Mouse (Mus musculus) mesoderm, embryonic 11.5 days (tissue): ENCODE data around the gene Zfp282.

Source experiments
- DNase-seq: peaks from one replicate; pipeline ENCODE4 v3.0.0-alpha.2; 2012; ENCODE audit warnings: low read depth, low spot score

The Zfp282 gene

DNA sequence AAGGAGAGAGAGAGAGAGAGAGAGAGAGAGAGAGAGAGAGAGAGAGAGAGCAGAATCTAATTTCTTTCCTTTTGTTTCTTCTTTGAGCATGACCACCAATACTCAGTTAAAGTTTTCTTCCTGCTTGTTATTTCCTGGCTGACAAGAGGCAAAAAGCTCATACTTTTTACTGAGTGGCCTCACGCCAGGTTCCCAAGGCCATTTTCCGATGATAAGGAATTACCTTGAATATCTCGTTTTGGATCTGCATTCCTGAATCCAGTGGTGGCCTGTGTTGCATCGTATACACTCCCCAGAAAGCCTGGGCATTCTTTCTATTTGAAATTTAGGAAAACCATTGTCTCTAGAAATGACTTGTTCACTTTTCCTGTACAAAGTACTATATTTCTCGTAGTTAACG, 22.4 kb downstream of the Zfp282 start:
- no peak for DNase-seq

DNA sequence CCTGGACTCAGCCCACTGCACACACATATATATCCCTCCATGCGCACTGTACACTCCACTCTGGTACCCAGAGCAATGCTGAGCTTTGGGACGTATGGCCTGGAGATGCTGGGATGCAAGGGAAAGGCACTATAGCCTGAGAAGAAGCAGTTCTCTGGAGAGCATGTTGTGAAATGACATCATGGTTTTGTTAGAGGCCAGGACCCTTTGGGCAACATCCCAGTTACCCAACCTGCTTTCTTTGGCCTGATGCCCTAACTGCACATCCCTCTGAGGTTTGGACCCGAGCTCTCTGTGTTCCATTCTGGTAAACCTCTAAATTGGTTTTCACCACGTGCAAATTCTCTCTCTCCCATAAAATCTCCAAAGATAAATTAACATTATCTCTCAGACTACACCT, 26.6 kb downstream of the Zfp282 start:
- no peak for DNase-seq

DNA sequence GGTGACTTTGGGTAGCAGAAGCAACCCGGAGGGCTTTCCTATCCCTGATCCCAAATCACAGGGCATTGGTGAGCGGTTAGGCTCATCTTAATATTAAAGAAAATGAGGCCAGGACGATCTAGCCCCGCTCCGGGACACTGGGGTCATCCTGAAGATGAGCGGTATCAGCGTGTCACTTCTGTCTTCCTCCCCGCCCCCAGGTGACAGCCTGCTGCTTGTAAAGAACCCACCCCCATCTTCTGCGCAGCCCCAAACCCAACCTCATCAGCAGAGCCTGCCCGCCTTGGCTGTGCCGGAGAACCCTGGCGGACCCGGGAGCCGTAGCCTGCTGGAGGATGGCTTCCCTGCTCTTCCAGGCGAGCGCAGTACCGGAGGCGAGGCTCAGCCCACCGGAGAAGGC, 27.4 kb downstream of the Zfp282 start:
- DNase-seq, result no peak

DNA sequence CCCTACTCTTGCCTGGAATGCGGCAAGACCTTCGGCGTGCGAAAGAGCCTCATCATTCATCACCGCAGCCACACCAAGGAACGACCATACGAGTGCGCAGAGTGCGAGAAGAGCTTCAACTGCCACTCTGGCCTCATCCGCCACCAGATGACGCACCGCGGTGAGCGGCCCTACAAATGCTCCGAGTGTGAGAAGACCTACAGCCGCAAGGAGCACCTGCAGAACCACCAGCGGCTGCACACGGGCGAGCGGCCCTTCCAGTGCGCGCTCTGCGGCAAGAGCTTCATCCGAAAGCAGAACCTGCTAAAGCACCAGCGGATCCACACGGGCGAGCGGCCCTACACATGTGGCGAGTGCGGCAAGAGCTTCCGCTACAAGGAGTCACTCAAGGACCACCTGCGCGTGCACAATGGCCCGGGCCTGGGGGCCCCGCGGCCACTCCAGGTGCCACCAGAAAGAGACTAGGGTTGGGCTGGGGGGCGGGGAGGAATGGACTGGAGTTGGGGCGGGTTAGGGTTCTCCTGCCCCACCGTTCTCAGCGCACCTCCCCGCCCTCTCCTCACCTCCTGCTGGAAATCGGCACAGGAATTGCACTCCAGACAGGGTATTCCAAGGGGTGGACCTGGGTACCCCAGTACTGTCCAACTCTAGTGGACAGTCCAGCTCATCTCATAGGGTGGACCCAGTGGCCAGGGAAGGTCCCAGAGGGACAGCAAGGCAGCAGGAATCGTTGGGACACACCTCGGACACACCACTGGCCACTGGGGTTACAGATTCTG, 28.1 kb downstream of the Zfp282 start:
- peak; percentile 7 for DNase-seq

DNA sequence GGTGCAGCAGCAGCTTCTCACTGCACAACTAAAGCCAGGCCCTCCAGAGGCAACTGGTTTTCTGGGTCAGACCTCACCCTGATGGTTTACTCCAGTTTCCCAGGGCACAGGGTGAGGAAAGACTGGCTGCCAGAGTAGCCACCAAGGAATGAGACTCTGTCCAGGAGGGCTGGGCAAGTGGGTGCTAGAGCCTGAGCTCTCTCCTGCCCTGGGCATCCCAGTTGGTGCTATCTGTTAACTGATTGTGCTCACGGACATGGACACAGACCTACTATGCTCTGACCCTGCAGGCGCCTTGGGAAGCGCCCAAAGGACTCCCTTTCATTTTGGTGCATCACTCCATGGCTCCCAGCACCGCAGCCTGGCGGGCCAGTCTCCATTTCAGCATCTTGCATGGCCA, 29.3 kb downstream of the Zfp282 start:
- DNase-seq, result no peak

GRCm38 (mm10) chr6:47909007-47909406, 32.0 kb downstream of the Zfp282 start:
- no peak for DNase-seq

- no peak for DNase-seq
These were observed 34.6 kb downstream of the Zfp282 start for GRCm38 (mm10) chr6:47911650-47912049.

DNA sequence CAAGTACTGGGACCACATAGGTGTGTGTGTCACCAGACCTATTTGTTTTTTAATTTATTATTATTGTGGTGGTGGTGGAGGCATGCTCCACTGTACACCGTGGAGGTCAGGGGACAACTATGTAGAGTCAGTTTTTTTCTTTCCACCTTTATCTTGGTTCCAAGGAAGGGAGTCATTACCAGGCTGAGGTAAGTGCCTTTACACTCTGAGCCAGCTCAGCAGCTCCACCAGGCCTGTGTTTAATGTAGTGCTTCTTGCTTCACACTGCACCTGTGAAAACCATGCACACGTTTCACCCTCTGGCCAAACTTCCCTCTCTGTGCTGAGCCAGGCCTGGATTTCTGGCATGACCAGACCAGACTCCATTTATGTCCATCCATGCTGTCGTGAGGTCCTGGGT, 36.0 kb downstream of the Zfp282 start:
- no peak for DNase-seq

GRCm38 (mm10) chr6:47917051-47917450, 40.0 kb downstream of the Zfp282 start:
- no peak for DNase-seq

- DNase-seq, result no peak
These were observed 41.8 kb downstream of the Zfp282 start for GRCm38 (mm10) chr6:47918768-47919274.

DNA sequence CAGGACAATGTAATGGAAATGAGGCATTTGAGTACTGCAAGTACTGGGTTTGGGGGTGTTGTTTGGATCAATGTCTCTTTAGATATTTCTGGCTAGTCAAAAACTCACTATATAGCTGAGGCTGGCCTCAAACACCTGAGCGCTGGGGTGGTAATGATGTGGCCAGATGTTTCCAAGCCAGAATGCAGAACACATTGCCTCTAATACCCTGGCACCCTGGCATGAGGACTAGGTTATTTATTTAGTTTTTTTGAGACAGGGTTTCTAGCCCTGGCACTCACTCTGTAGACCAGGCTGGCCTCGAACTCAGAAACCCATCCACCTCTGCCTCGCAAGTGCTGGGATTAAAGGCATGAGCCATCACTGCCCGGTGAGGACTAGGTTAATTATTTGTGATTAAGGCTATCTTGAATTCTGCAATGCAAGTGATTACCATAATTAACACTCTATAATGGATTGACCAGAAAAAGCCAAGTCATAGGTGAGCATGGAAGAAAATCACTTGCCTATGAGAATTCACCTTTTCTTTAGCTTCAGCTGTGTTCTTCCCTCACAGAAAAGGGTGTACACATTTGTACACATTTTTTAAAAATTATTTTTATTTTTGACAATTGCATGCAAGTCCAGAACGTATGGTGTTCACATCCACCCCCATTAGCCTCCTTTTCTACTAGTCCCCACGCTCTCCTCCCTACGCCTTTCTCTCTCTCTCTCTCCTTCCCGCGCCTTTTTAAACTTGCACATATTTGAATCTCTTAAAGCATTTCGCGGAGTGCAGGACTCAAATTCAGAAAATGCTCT, 42.8 kb downstream of the Zfp282 start:
- no peak for DNase-seq

GRCm38 (mm10) chr6:47920447-47921340, 43.7 kb downstream of the Zfp282 start, which contains the start of gene Zfp212:
TSS of gene Zfp212 (plus strand) at chr6:47920476.
- DNase-seq, result peak; percentile 89

- DNase-seq, result no peak
These were observed 65.5 kb downstream of the Zfp282 start for GRCm38 (mm10) chr6:47942461-47942860.

DNA sequence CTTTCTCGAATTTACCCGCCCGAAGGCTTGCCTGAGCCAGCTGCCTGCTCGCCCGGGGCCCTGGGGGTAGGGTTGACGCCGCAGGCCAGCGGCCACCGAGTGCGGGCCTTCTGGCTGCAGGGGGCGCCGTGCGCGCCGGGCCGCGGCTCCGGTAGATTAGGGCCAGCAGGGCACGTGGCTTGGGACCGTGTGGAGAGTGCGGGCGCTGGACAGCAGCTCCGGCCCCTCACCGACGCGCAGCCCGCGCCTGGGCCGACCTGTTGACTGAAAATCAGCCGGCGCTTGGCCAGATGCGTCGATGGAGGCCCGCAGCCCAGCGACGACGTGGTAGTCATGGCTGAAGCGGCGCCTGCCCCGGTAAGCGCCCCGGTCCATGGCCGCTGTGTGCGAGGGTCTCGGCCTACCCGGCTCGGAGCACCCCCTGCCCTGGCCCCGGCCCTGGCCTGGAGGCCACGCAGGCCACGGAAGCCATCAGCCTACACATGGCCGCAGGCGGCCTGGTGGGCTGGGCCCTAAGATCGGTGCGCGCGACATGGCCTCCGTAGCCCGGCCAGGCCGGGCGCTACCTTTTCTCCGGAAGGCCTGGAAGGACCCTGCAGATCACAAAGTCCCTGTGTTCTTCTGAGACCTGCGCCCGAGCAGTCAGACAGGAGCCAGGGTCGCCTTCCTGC, 66.2 kb downstream of the Zfp282 start:
- peak; percentile 78 for DNase-seq

DNA sequence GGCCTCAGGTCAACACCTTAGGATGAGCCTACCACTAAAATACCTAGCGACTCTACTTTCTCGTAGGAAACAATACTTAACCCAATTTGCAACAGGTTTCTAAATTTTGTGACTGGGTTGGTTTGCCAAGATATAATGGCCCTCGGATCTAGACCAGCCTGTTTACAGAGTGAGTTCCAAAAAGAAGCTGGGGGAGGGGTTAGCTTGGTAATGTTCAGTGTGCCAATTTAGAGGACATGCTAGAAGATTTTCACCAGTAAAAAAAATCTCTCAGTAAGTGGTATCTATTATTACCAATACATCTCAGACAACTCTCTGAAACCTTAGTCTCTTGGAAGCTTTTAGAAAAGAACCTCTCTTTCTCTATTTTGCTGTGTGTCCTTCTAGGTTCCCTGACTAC, 66.7 kb downstream of the Zfp282 start:
- no peak for DNase-seq

DNA sequence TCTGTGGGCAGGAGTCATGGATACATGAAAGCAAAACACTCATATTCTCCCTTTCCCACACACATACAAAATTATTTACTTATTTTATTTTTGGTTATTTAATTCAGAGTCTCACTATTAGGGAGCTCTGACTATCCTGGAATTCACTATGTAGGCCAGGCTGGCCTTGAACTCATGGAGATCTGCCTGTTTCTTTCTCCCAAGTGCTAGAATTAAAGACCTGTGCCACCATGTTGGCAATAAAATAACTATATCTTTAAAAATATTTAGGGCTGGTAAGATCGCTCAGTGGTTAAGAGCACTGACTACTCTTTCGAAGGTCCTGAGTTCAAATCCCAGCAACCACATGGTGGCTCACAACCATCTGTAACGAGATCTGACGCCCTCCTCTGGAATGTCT, 70.4 kb downstream of the Zfp282 start:
- no peak for DNase-seq

DNA sequence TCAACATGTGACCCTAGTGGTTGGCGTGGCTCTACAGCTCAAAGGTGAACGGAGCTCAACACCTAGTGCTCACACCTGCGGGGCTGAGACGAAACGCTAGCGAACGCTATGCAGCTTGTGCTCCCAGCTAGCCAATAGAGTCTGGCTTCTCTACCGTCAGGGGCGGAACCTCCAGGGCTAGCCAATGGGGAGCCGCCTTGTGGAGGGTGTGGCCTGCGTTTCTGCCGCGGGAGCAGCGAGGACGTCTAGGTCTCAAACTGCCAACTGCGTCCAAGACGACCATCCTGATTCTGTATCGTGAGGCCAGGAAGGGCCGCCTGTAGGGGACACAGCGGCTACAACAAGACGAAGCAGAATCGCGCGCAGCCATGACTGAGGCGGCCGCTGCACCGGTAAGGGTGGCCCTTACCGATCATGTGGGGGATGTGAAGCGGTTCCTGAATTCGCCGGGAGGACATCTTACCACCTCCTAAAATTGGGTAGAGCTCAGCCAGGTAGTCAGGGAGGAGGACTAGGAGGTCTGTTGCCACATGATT, 76.3 kb downstream of the Zfp282 start, which contains the start of gene Zfp956:
Gene Zfp956 (plus strand): TSS at position 200 of the 536 bp plus-strand sequence.
- peak; percentile 92 for DNase-seq

GRCm38 (mm10) chr6:47954425-47954824, 77.4 kb downstream of the Zfp282 start:
- no peak for DNase-seq

- DNase-seq, result no peak
These were observed 80.8 kb downstream of the Zfp282 start for GRCm38 (mm10) chr6:47957816-47958215.
